Mouse (Mus musculus): ENCODE measurements around the gene Adgrl3. TPM values are rescaled to one million over a fixed set of nuclear protein-coding genes. Genes with fewer than 3 reads are reported as not detected.

Adgrl3 gene
- not detected in 2 replicates for total RNA-seq (2012; rRNA removed)
- polyA plus RNA-seq (2012; ENCODE audit: insufficient read depth in 1 of 2, insufficient read length in 2 of 2, low read depth in 1 of 2, low replicate concordance in 2 of 2, missing spikeins in 1 of 2), result not detected

GRCm38 (mm10) chr5:81019590-81020254, at the start of gene Adgrl3:
TSS of gene Adgrl3 (plus strand) at chr5:81020138.
- DNase-seq (ENCODE audit: low read depth, low spot score), result no peak
- Histone ChIP-seq H3K36me3 (ENCODE audit: control insufficient read depth in 1 of 2, insufficient read depth in 2 of 2, low read length in 2 of 2) (no peaks in the 10 kb centered on the region), H3K27me3 (ENCODE audit: control insufficient read depth in 1 of 2, insufficient read depth in 2 of 2, low read length in 2 of 2) (no peaks in the 10 kb centered on the region; a peak in 1 of 4 replicates), H3K9ac (ENCODE audit: control insufficient read depth, low read depth, low read length, poor library complexity, severe bottlenecking) (no peak within 1 kb of the TSS), H3K9me3 (replicated peaks; ENCODE audit: insufficient read depth, low read length) (no peaks in the 10 kb centered on the region), H3K27ac (ENCODE audit: control insufficient read depth, low read depth, low read length) (no peak within 1 kb of the TSS), H3K79me2 (ENCODE audit: control insufficient read depth, insufficient read depth, low read length, poor library complexity) (no peaks in the 10 kb centered on the region), H3K4me3 (ENCODE audit: control insufficient read depth in 1 of 2, insufficient read depth in 1 of 2, low read depth in 2 of 2, low read length in 2 of 2) (no peak within 1 kb of the TSS), H3K4me1 (ENCODE audit: control insufficient read depth in 1 of 2, insufficient read depth in 2 of 2, low read length in 2 of 2) (no peaks in the 10 kb centered on the region)
- no peak for TF ChIP-seq POLR2AphosphoS5 (IDR thresholded peaks at IDR 0.05; ENCODE audit: borderline replicate concordance, low read depth, low read length)
- TF ChIP-seq NELFE (IDR thresholded peaks at IDR 0.05; ENCODE audit: low read depth, low read length), result no peak
- TF ChIP-seq POLR2A (IDR thresholded peaks at IDR 0.05; ENCODE audit: control insufficient read depth in 1 of 2, insufficient read depth in 1 of 2, low read depth in 1 of 2, low read length in 2 of 2, poor library complexity in 1 of 2), result no peak
- TF ChIP-seq GABPA (IDR thresholded peaks at IDR 0.05; ENCODE audit: low read depth, low read length), result no peak
- TF ChIP-seq ZMIZ1 (IDR thresholded peaks at IDR 0.05; ENCODE audit: low read depth, low read length), result no peak
- TF ChIP-seq MYC (IDR thresholded peaks at IDR 0.05; ENCODE audit: low read depth, low read length), result no peak
- TF ChIP-seq KAT2A (conservative IDR thresholded peaks at IDR 0.05; ENCODE audit: low read depth, low read length), result no peak
- no peak for TF ChIP-seq POLR2AphosphoS2 (IDR thresholded peaks at IDR 0.05; ENCODE audit: low read length)
- no peak for TF ChIP-seq TCF12 (IDR thresholded peaks at IDR 0.05; ENCODE audit: low read depth, low read length)
- no peak for TF ChIP-seq HCFC1 (IDR thresholded peaks at IDR 0.05; ENCODE audit: low read depth, low read length)
- no peak for TF ChIP-seq TBP (IDR thresholded peaks at IDR 0.05; ENCODE audit: low read depth, low read length)

- TF ChIP-seq USF2 (IDR thresholded peaks at IDR 0.05; ENCODE audit: borderline replicate concordance in 1 of 2, insufficient read depth in 1 of 2, low read depth in 1 of 2, low read length in 2 of 2) (no peak), TBP (IDR thresholded peaks at IDR 0.05; ENCODE audit: low read depth, low read length) (no peak), BHLHE40 (IDR thresholded peaks at IDR 0.05; ENCODE audit: borderline replicate concordance, low read depth, low read length) (no peak)
- H3K4me3 ChIP-seq (ENCODE audit: control insufficient read depth in 1 of 2, insufficient read depth in 1 of 2, low read depth in 2 of 2, low read length in 2 of 2), result no peak overlapping the region
- no peaks in the 10 kb centered on the region for H3K36me3 ChIP-seq (ENCODE audit: control insufficient read depth in 1 of 2, insufficient read depth in 2 of 2, low read length in 2 of 2)
- no peak for DNase-seq (ENCODE audit: low read depth, low spot score)
- no peak overlapping the region for H3K9ac ChIP-seq (ENCODE audit: control insufficient read depth, low read depth, low read length, poor library complexity, severe bottlenecking)
- no peak overlapping the region for H3K27ac ChIP-seq (ENCODE audit: control insufficient read depth, low read depth, low read length)
- no peaks in the 10 kb centered on the region for H3K4me1 ChIP-seq (ENCODE audit: control insufficient read depth in 1 of 2, insufficient read depth in 2 of 2, low read length in 2 of 2)
- no peaks in the 10 kb centered on the region for H3K9me3 ChIP-seq (replicated peaks; ENCODE audit: insufficient read depth, low read length)
- H3K27me3 ChIP-seq (ENCODE audit: control insufficient read depth in 1 of 2, insufficient read depth in 2 of 2, low read length in 2 of 2), result no peaks in the 10 kb centered on the region
- no peaks in the 10 kb centered on the region for H3K79me2 ChIP-seq (ENCODE audit: control insufficient read depth, insufficient read depth, low read length, poor library complexity)
These were observed 772 bp upstream of the Adgrl3 start for GRCm38 (mm10) chr5:81019166-81019565.
